Mouse (Mus musculus): Measurements from ENCODE around the gene 2410004P03Rik. TPM values are rescaled to one million over a fixed set of nuclear protein-coding genes. Genes with fewer than 3 reads are reported as not detected.
A peak's percentile ranks its signal among the peaks of the same experiment; 100 is the strongest.

The 2410004P03Rik gene
- polyA plus RNA-seq (2012; rRNA removed) = 1.8 and 2.8 TPM in 2 replicates

- DNase-seq (ENCODE audit: low read depth) = peak; percentile 76
- TF ChIP-seq POLR2A (IDR thresholded peaks at IDR 0.05; ENCODE audit: borderline replicate concordance, extremely low read depth, insufficient read depth, insufficient read length, poor library complexity, severe bottlenecking) = no peak
- peak; percentile 84 for TF ChIP-seq CTCF (IDR thresholded peaks at IDR 0.05; ENCODE audit: borderline replicate concordance, extremely low read depth, insufficient read depth, insufficient read length)
Measured at GRCm38 (mm10) chr12:17011100-17011870, at the start of gene 2410004P03Rik. TSS of gene 2410004P03Rik (minus strand) at chr12:17011727.

GRCm38 (mm10) chr12:17061183-17061722 lies 49.7 kb upstream of the 2410004P03Rik start:
- no peak for TF ChIP-seq CTCF (IDR thresholded peaks at IDR 0.05; ENCODE audit: borderline replicate concordance, extremely low read depth, insufficient read depth, insufficient read length)
- peak; percentile 54 for DNase-seq (ENCODE audit: low read depth)

- DNase-seq (ENCODE audit: low read depth) = no peak
- TF ChIP-seq POLR2A (IDR thresholded peaks at IDR 0.05; ENCODE audit: borderline replicate concordance, extremely low read depth, insufficient read depth, insufficient read length, poor library complexity, severe bottlenecking) (no peak), CTCF (IDR thresholded peaks at IDR 0.05; ENCODE audit: borderline replicate concordance, extremely low read depth, insufficient read depth, insufficient read length) (no peak)
Measured at GRCm38 (mm10) chr12:17058490-17058889, 47.0 kb upstream of the 2410004P03Rik start.

- TF ChIP-seq CTCF (IDR thresholded peaks at IDR 0.05; ENCODE audit: borderline replicate concordance, extremely low read depth, insufficient read depth, insufficient read length) (no peak), POLR2A (IDR thresholded peaks at IDR 0.05; ENCODE audit: borderline replicate concordance, extremely low read depth, insufficient read depth, insufficient read length, poor library complexity, severe bottlenecking) (no peak)
- DNase-seq (ENCODE audit: low read depth) = no peak
Measured at GRCm38 (mm10) chr12:17057110-17057509, 45.6 kb upstream of the 2410004P03Rik start.

GRCm38 (mm10) chr12:17055766-17056165 lies 44.2 kb upstream of the 2410004P03Rik start:
- TF ChIP-seq CTCF (IDR thresholded peaks at IDR 0.05; ENCODE audit: borderline replicate concordance, extremely low read depth, insufficient read depth, insufficient read length) = no peak
- TF ChIP-seq POLR2A (IDR thresholded peaks at IDR 0.05; ENCODE audit: borderline replicate concordance, extremely low read depth, insufficient read depth, insufficient read length, poor library complexity, severe bottlenecking) = no peak
- DNase-seq (ENCODE audit: low read depth) = no peak

GRCm38 (mm10) chr12:17054691-17055090 lies 43.2 kb upstream of the 2410004P03Rik start:
- TF ChIP-seq POLR2A (IDR thresholded peaks at IDR 0.05; ENCODE audit: borderline replicate concordance, extremely low read depth, insufficient read depth, insufficient read length, poor library complexity, severe bottlenecking) = no peak
- peak; percentile 47; the same call in 1 of the 2 replicates for TF ChIP-seq CTCF (IDR thresholded peaks at IDR 0.05; ENCODE audit: borderline replicate concordance, extremely low read depth, insufficient read depth, insufficient read length)
- DNase-seq (ENCODE audit: low read depth) = no peak

GRCm38 (mm10) chr12:17052673-17053072 lies 41.1 kb upstream of the 2410004P03Rik start:
- TF ChIP-seq POLR2A (IDR thresholded peaks at IDR 0.05; ENCODE audit: borderline replicate concordance, extremely low read depth, insufficient read depth, insufficient read length, poor library complexity, severe bottlenecking) = no peak
- no peak for TF ChIP-seq CTCF (IDR thresholded peaks at IDR 0.05; ENCODE audit: borderline replicate concordance, extremely low read depth, insufficient read depth, insufficient read length)
- DNase-seq (ENCODE audit: low read depth) = no peak

- no peak for TF ChIP-seq POLR2A (IDR thresholded peaks at IDR 0.05; ENCODE audit: borderline replicate concordance, extremely low read depth, insufficient read depth, insufficient read length, poor library complexity, severe bottlenecking)
- TF ChIP-seq CTCF (IDR thresholded peaks at IDR 0.05; ENCODE audit: borderline replicate concordance, extremely low read depth, insufficient read depth, insufficient read length) = no peak
- DNase-seq (ENCODE audit: low read depth) = peak; percentile 85
Measured at GRCm38 (mm10) chr12:17051057-17051456, 39.5 kb upstream of the 2410004P03Rik start.

GRCm38 (mm10) chr12:17049796-17050195 lies 38.3 kb upstream of the 2410004P03Rik start:
- DNase-seq (ENCODE audit: low read depth) = no peak
- TF ChIP-seq POLR2A (IDR thresholded peaks at IDR 0.05; ENCODE audit: borderline replicate concordance, extremely low read depth, insufficient read depth, insufficient read length, poor library complexity, severe bottlenecking) (no peak), CTCF (IDR thresholded peaks at IDR 0.05; ENCODE audit: borderline replicate concordance, extremely low read depth, insufficient read depth, insufficient read length) (no peak)

GRCm38 (mm10) chr12:17048979-17049612 lies 37.6 kb upstream of the 2410004P03Rik start:
- TF ChIP-seq POLR2A (IDR thresholded peaks at IDR 0.05; ENCODE audit: borderline replicate concordance, extremely low read depth, insufficient read depth, insufficient read length, poor library complexity, severe bottlenecking) (no peak), CTCF (IDR thresholded peaks at IDR 0.05; ENCODE audit: borderline replicate concordance, extremely low read depth, insufficient read depth, insufficient read length) (no peak)
- peak; percentile 79 for DNase-seq (ENCODE audit: low read depth)

GRCm38 (mm10) chr12:17043311-17043710 lies 31.8 kb upstream of the 2410004P03Rik start:
- TF ChIP-seq POLR2A (IDR thresholded peaks at IDR 0.05; ENCODE audit: borderline replicate concordance, extremely low read depth, insufficient read depth, insufficient read length, poor library complexity, severe bottlenecking) (no peak), CTCF (IDR thresholded peaks at IDR 0.05; ENCODE audit: borderline replicate concordance, extremely low read depth, insufficient read depth, insufficient read length) (no peak)
- no peak for DNase-seq (ENCODE audit: low read depth)
